Mouse (Mus musculus): Measurements from ENCODE around the gene Gm20696.

GRCm38 (mm10) chr6:99466354-99466753, 200.2 kb downstream of the Gm20696 start:
- TF ChIP-seq POLR2A (IDR thresholded peaks at IDR 0.05; ENCODE audit: borderline replicate concordance, extremely low read depth, insufficient read depth, insufficient read length, poor library complexity, severe bottlenecking) (no peak), CTCF (IDR thresholded peaks at IDR 0.05; ENCODE audit: borderline replicate concordance, extremely low read depth, insufficient read depth, insufficient read length) (no peak)

Data from brain, embryonic 14.5 days (tissue).